Mouse (Mus musculus): ENCODE data around the gene Efnb1. TPM values are rescaled to one million over a fixed set of nuclear protein-coding genes. Genes with fewer than 3 reads are reported as not detected.
A peak's percentile ranks its signal among the peaks of the same experiment; 100 is the strongest.

Efnb1 gene
- polyA plus RNA-seq, 1 experiment from 2014 or later: 64.4 TPM

- H3K36me3 ChIP-seq (ENCODE audit: insufficient read depth, low read length): no peaks in the 10 kb centered on the region
- no peaks in the 10 kb centered on the region for H3K4me1 ChIP-seq (replicated peaks; ENCODE audit: insufficient read depth, low read length)
- H3K27me3 ChIP-seq (ENCODE audit: insufficient read depth, low read length): no peaks in the 10 kb centered on the region
- no peak overlapping the region for H3K27ac ChIP-seq
- DNase-seq (ENCODE audit: low spot score) (peak; percentile 73), ATAC-seq (replicated peaks; ENCODE audit: low FRiP score, low read depth) (peak; percentile 88)
- 46% methylated on average over 10 of the region's 10 CpGs for WGBS
- TF ChIP-seq CTCF (IDR thresholded peaks at IDR 0.05; ENCODE audit: low read depth): no peak
- no peak overlapping the region for H3K4me3 ChIP-seq (replicated peaks; ENCODE audit: low read depth, low read length)
- no peak overlapping the region for H3K4me2 ChIP-seq (ENCODE audit: low read length)
- H3K9ac ChIP-seq (ENCODE audit: low read depth, low read length): no peak overlapping the region
- H3K9me3 ChIP-seq (replicated peaks; ENCODE audit: low read length): no peaks in the 10 kb centered on the region
Measured at GRCm38 (mm10) chrX:99191441-99192087, 55.6 kb downstream of the Efnb1 start.

- no peak overlapping the region for H3K4me3 ChIP-seq (replicated peaks; ENCODE audit: low read depth, low read length)
- WGBS: 50% methylated on average over 9 of the region's 9 CpGs
- no peak overlapping the region for H3K4me2 ChIP-seq (ENCODE audit: low read length)
Measured at GRCm38 (mm10) chrX:99196910-99197309, 61.0 kb downstream of the Efnb1 start.

DNA sequence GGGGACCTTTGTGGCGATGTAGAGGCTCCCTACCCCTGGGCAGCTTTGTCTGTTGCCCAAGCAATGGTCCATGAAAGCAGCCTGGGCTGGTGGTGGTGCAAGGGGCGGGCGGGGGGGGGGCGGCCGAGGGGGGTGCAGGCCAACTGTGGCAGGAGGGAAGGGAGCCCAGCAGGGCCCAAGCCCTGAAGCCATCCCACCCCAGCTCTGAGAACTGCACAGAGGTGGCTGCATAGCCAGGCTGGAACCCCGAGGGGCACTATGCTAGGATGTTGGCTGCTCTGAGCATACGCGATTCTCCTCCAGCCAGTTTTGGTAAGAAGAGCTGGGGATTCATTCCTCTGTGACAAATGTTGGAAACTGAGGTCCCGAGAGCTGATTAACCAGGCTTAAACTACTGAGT lies 62.6 kb downstream of the Efnb1 start:
- ATAC-seq (replicated peaks; ENCODE audit: low FRiP score, low read depth) (peak; percentile 31; the same call in 1 of the 2 replicates), DNase-seq (ENCODE audit: low spot score) (no peak)
- peak overlapping the region; percentile 87 for H3K27ac ChIP-seq
- TF ChIP-seq CTCF (IDR thresholded peaks at IDR 0.05; ENCODE audit: low read depth): no peak
- no peaks in the 10 kb centered on the region for H3K27me3 ChIP-seq (ENCODE audit: insufficient read depth, low read length)
- H3K4me3 ChIP-seq (replicated peaks; ENCODE audit: low read depth, low read length): no peak overlapping the region
- H3K36me3 ChIP-seq (ENCODE audit: insufficient read depth, low read length): no peaks in the 10 kb centered on the region
- H3K4me2 ChIP-seq (ENCODE audit: low read length): peak overlapping the region; percentile 43
- H3K9ac ChIP-seq (ENCODE audit: low read depth, low read length): peak overlapping the region; percentile 14; the same call in 1 of the 2 replicates
- 43% methylated on average over 5 of the region's 9 CpGs for WGBS
- no peaks in the 10 kb centered on the region for H3K9me3 ChIP-seq (replicated peaks; ENCODE audit: low read length)
- H3K4me1 ChIP-seq (replicated peaks; ENCODE audit: insufficient read depth, low read length): peaks cover 3% of the 10 kb centered on the region; the same call in 1 of the 2 replicates

More at GRCm38 (mm10) chrX:99196910-99197309, 61.0 kb downstream of the Efnb1 start:
- H3K36me3 ChIP-seq (ENCODE audit: insufficient read depth, low read length): no peaks in the 10 kb centered on the region
- no peaks in the 10 kb centered on the region for H3K27me3 ChIP-seq (ENCODE audit: insufficient read depth, low read length)
- TF ChIP-seq CTCF (IDR thresholded peaks at IDR 0.05; ENCODE audit: low read depth): no peak
- ATAC-seq (replicated peaks; ENCODE audit: low FRiP score, low read depth): no peak
- no peak overlapping the region for H3K9ac ChIP-seq (ENCODE audit: low read depth, low read length)
- DNase-seq (ENCODE audit: low spot score): no peak
- peaks cover 3% of the 10 kb centered on the region; the same call in 1 of the 2 replicates for H3K4me1 ChIP-seq (replicated peaks; ENCODE audit: insufficient read depth, low read length)
- no peaks in the 10 kb centered on the region for H3K9me3 ChIP-seq (replicated peaks; ENCODE audit: low read length)
- no peak overlapping the region for H3K27ac ChIP-seq

Other genes starting within 250 kb of the Efnb1 start
- gene Ophn1, start 245.1 kb upstream of the Efnb1 start, polyA plus RNA-seq (2015; fragmentation: Nextera tagmentation; extraction: Ambion mirVana): 10.9 and 13.0 TPM in 2 replicates
- 21.2 and 22.3 TPM in 2 replicates for gene Yipf6, start 199.8 kb upstream of the Efnb1 start, polyA plus RNA-seq (2015; fragmentation: Nextera tagmentation; extraction: Ambion mirVana)
- 18.5 and 20.4 TPM in 2 replicates for gene Stard8, start 132.9 kb upstream of the Efnb1 start, polyA plus RNA-seq (2015; fragmentation: Nextera tagmentation; extraction: Ambion mirVana)

All from kidney, postnatal 0 days (tissue).